Mouse (Mus musculus): ENCODE measurements around the gene Sh3kbp1. TPM values are rescaled to one million over a fixed set of nuclear protein-coding genes. Genes with fewer than 3 reads are reported as not detected.

The Sh3kbp1 gene
- polyA plus RNA-seq, 1 experiment from 2014 or later = 28.5 TPM

DNA sequence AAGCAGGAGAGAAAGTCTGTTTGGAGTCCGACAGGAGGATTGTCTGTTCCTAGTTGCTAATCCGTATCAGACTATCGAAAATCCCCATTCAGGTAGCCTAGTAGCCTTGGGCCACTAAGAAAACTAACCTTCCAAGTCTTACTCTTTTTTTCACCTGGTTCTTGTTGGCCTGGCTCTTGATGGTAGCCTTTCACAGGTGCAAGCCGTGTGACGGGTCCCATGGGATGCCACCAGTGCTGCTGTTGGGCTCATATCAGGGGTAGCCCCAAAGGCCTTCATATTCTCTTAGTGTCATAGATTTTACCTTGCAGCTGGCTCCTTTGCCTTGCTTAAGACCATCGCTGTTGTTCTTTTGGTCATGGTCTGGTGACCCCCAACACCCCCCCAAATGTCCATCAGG is 82.2 kb downstream of the Sh3kbp1 start:
- Histone ChIP-seq H3K4me3 (ENCODE audit: low read depth, low read length) (no peak overlapping the region), H3K9me3 (ENCODE audit: control insufficient read depth, low read length) (no peaks in the 10 kb centered on the region), H3K27me3 (ENCODE audit: control insufficient read depth, insufficient read depth, low read length) (peaks cover 3% of the 10 kb centered on the region), H3K36me3 (ENCODE audit: control insufficient read depth, insufficient read depth, low read length) (no peaks in the 10 kb centered on the region), H3K27ac (ENCODE audit: low read depth, low read length) (no peak overlapping the region), H3K4me2 (ENCODE audit: low read depth, low read length, severe bottlenecking) (no peak overlapping the region), H3K9ac (ENCODE audit: low read length) (no peak overlapping the region), H3K4me1 (replicated peaks; ENCODE audit: control insufficient read depth, insufficient read depth, low read length) (no peaks in the 10 kb centered on the region)
- ATAC-seq (replicated peaks; ENCODE audit: low FRiP score) = no peak
- DNase-seq (ENCODE audit: low spot score) = no peak
- 82% methylated on average over 6 of the region's 6 CpGs for WGBS

DNA sequence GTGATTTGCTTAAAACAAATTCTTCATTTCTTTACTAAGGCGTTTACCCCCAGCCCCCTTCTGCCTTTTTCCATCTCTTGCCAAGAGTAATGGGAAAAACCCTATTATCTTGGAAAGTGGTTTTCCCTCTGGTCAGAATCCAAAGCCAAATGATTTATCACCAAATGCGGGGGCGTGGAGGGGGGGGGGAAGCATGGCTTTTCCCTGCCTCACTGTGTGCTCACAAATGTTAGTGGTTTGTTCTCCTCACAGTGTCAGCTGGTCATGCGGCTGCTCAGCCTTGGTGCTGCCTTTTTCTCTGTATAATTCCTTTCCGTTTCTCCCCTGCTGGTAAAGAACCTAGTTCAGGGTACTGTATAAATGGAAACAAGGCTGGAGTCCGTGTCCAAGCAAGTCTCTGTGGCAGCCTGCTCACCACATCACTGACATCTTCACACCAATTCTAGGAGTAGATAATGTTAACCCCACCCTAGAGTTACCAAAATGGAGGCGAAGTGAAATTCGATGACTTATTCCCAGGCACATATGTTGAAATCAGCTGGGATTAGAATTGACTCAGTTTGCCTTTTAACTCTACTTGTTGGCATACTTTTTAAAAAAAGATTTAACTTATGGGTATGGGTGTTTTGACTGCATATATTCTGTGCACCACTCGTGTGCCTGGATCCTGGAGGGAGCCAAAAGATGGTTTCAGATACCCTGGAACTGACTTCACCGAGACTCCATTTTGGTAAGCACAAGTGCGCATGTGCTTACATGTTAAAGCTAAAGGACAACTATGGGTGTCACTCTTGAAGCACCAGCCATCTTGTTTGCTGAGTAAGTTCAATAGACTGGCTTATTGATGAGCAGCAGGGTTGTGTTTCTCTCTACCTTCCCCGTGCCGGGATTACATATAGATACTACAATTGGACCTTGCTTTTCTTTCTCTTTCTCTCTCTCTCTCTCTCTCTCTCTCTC is 84.3 kb downstream of the Sh3kbp1 start:
- H3K4me1 ChIP-seq (replicated peaks; ENCODE audit: control insufficient read depth, insufficient read depth, low read length) = no peaks in the 10 kb centered on the region

DNA sequence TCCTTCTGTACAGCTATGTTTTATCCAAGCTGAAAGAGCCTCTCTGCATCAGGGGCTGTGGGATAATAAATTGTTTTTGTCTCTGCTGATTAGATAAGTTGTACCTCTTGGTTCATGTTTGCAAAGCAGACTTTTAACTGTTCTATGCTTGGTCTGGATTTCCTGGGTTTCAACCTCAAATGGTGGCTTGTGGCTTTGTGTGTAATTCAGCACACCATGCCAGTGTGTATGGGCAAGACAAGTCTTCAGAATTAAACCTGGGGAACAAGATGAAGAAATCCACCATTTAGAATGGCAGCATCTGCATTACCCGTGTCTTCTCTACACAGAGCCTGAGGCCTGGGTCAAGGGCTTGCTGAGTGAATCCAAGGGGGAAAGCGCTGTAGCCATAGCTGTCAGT is 86.1 kb downstream of the Sh3kbp1 start:
- ATAC-seq (replicated peaks; ENCODE audit: low FRiP score) (no peak), DNase-seq (ENCODE audit: low spot score) (no peak)
- Histone ChIP-seq H3K9me3 (ENCODE audit: control insufficient read depth, low read length) (no peaks in the 10 kb centered on the region), H3K9ac (ENCODE audit: low read length) (no peak overlapping the region), H3K4me2 (ENCODE audit: low read depth, low read length, severe bottlenecking) (no peak overlapping the region), H3K36me3 (ENCODE audit: control insufficient read depth, insufficient read depth, low read length) (no peaks in the 10 kb centered on the region), H3K27ac (ENCODE audit: low read depth, low read length) (no peak overlapping the region), H3K4me3 (ENCODE audit: low read depth, low read length) (no peak overlapping the region), H3K27me3 (ENCODE audit: control insufficient read depth, insufficient read depth, low read length) (no peaks in the 10 kb centered on the region; the same call in none of the 2 replicates), H3K4me1 (replicated peaks; ENCODE audit: control insufficient read depth, insufficient read depth, low read length) (no peaks in the 10 kb centered on the region)
- 98% methylated on average over 2 of the region's 2 CpGs for WGBS

More for the DNA sequence above, 84.3 kb downstream of the Sh3kbp1 start:
- Histone ChIP-seq H3K4me3 (ENCODE audit: low read depth, low read length) (no peak overlapping the region), H3K27ac (ENCODE audit: low read depth, low read length) (no peak overlapping the region), H3K36me3 (ENCODE audit: control insufficient read depth, insufficient read depth, low read length) (no peaks in the 10 kb centered on the region), H3K9me3 (ENCODE audit: control insufficient read depth, low read length) (no peaks in the 10 kb centered on the region), H3K27me3 (ENCODE audit: control insufficient read depth, insufficient read depth, low read length) (no peaks in the 10 kb centered on the region; the same call in none of the 2 replicates), H3K9ac (ENCODE audit: low read length) (no peak overlapping the region), H3K4me2 (ENCODE audit: low read depth, low read length, severe bottlenecking) (no peak overlapping the region)
- DNase-seq (ENCODE audit: low spot score) = no peak
- 89% methylated on average over 13 of the region's 13 CpGs for WGBS
- no peak for ATAC-seq (replicated peaks; ENCODE audit: low FRiP score)

DNA sequence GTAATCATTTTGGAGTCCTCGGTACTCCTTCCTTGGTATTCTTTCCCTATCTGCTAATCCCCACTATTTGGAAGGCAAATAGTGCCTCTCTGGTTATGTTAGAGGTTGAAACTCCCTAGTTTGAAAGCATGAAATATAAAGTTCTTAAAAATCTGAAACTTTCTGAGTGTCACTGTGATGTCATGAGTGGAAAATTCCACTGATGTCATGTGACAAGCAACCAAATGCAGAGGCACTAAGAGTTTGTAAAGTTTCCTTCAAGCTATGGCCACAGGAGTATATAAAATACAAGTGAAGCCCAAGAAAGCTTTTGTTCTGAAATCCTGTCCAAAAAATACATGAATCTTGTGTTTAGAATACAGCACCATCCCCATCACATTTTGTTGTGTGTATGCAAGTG is 94.3 kb downstream of the Sh3kbp1 start:
- H3K27me3 ChIP-seq (ENCODE audit: control insufficient read depth, insufficient read depth, low read length) = peaks cover 7% of the 10 kb centered on the region
- WGBS = 83% methylated on average over 1 of the region's 1 CpGs
- ATAC-seq (replicated peaks; ENCODE audit: low FRiP score) = no peak

DNA sequence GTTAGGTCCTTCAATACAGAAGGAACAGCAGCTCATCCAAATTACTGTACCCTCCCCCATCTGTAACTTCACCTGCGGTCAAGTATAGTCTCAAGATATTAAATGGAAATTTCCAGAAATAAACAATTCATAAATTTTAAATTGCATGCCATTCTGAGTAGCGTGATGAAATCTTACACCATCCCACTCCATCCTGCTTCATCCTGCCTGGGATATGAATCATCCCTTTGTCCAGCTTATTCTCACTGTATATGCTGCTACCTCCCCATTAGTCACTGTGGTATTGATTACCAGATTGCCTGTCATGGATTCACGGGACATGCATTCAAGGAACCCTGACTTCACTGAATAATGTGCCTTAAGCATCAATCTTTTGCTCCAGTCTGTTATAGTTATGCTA is 104.3 kb downstream of the Sh3kbp1 start:
- 86% methylated on average over 3 of the region's 3 CpGs for WGBS
- Histone ChIP-seq H3K9me3 (ENCODE audit: control insufficient read depth, low read length) (no peaks in the 10 kb centered on the region), H3K9ac (ENCODE audit: low read length) (no peak overlapping the region), H3K27ac (ENCODE audit: low read depth, low read length) (no peak overlapping the region), H3K27me3 (ENCODE audit: control insufficient read depth, insufficient read depth, low read length) (no peaks in the 10 kb centered on the region), H3K36me3 (ENCODE audit: control insufficient read depth, insufficient read depth, low read length) (no peaks in the 10 kb centered on the region), H3K4me3 (ENCODE audit: low read depth, low read length) (no peak overlapping the region), H3K4me1 (replicated peaks; ENCODE audit: control insufficient read depth, insufficient read depth, low read length) (no peaks in the 10 kb centered on the region), H3K4me2 (ENCODE audit: low read depth, low read length, severe bottlenecking) (no peak overlapping the region)
- ATAC-seq (replicated peaks; ENCODE audit: low FRiP score) (no peak), DNase-seq (ENCODE audit: low spot score) (no peak)

More for the DNA sequence above, 94.3 kb downstream of the Sh3kbp1 start:
- DNase-seq (ENCODE audit: low spot score) = no peak
- H3K9ac ChIP-seq (ENCODE audit: low read length) = no peak overlapping the region
- no peaks in the 10 kb centered on the region for H3K36me3 ChIP-seq (ENCODE audit: control insufficient read depth, insufficient read depth, low read length)
- no peaks in the 10 kb centered on the region for H3K9me3 ChIP-seq (ENCODE audit: control insufficient read depth, low read length)
- no peak overlapping the region for H3K4me3 ChIP-seq (ENCODE audit: low read depth, low read length)
- H3K4me1 ChIP-seq (replicated peaks; ENCODE audit: control insufficient read depth, insufficient read depth, low read length) = no peaks in the 10 kb centered on the region
- H3K4me2 ChIP-seq (ENCODE audit: low read depth, low read length, severe bottlenecking) = no peak overlapping the region
- H3K27ac ChIP-seq (ENCODE audit: low read depth, low read length) = no peak overlapping the region

DNA sequence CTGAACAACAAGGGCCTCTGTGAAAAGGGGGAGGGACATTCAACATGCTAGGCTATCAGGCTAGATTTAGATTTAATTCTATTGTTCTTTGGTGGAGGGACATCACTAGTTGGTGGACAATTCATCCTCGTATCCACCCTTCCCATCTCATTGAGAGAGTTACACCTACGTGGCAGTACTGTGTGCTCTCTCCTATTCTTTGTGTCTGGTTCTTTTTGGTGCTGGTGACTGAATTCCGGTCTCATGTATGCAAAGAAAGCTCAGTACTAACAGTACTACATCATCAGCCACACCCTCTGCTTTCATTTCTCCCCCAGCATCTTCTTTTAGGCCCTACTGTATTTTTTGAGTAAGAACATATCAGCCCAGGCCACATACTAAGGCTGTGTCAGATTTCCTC is 105.8 kb downstream of the Sh3kbp1 start:
- no peak overlapping the region for H3K27ac ChIP-seq (ENCODE audit: low read depth, low read length)
- no peak overlapping the region for H3K4me3 ChIP-seq (ENCODE audit: low read depth, low read length)
- no peaks in the 10 kb centered on the region for H3K27me3 ChIP-seq (ENCODE audit: control insufficient read depth, insufficient read depth, low read length)
- DNase-seq (ENCODE audit: low spot score) (no peak), ATAC-seq (replicated peaks; ENCODE audit: low FRiP score) (no peak)
- no peaks in the 10 kb centered on the region for H3K4me1 ChIP-seq (replicated peaks; ENCODE audit: control insufficient read depth, insufficient read depth, low read length)
- H3K9ac ChIP-seq (ENCODE audit: low read length) = no peak overlapping the region
- WGBS = 81% methylated on average over 3 of the region's 3 CpGs
- no peaks in the 10 kb centered on the region for H3K9me3 ChIP-seq (ENCODE audit: control insufficient read depth, low read length)
- H3K36me3 ChIP-seq (ENCODE audit: control insufficient read depth, insufficient read depth, low read length) = no peaks in the 10 kb centered on the region
- no peak overlapping the region for H3K4me2 ChIP-seq (ENCODE audit: low read depth, low read length, severe bottlenecking)

DNA sequence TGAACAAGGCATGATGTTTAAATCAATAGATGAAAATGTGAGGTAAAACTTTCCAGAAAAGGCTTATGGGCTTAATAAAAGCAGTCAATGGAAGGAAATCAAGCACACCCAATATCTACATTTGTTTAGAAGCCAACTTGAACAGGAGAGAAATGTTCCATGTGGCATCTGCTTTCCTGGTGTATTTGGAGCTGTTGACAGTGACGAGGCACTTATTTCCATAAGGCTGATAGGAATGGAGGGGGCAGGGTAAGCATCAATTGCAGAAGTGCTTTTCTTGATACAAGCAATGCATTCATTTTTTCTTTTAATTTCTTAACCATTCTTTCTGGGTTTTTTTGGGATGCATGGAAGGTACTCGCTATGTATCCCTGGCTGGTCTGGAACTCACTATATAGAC is 106.9 kb downstream of the Sh3kbp1 start:
- Histone ChIP-seq H3K27me3 (ENCODE audit: control insufficient read depth, insufficient read depth, low read length) (no peaks in the 10 kb centered on the region), H3K4me3 (ENCODE audit: low read depth, low read length) (no peak overlapping the region), H3K9ac (ENCODE audit: low read length) (no peak overlapping the region), H3K4me1 (replicated peaks; ENCODE audit: control insufficient read depth, insufficient read depth, low read length) (no peaks in the 10 kb centered on the region), H3K4me2 (ENCODE audit: low read depth, low read length, severe bottlenecking) (no peak overlapping the region), H3K9me3 (ENCODE audit: control insufficient read depth, low read length) (no peaks in the 10 kb centered on the region), H3K27ac (ENCODE audit: low read depth, low read length) (no peak overlapping the region), H3K36me3 (ENCODE audit: control insufficient read depth, insufficient read depth, low read length) (no peaks in the 10 kb centered on the region)
- 88% methylated on average over 2 of the region's 2 CpGs for WGBS
- ATAC-seq (replicated peaks; ENCODE audit: low FRiP score) = no peak
- no peak for DNase-seq (ENCODE audit: low spot score)

DNA sequence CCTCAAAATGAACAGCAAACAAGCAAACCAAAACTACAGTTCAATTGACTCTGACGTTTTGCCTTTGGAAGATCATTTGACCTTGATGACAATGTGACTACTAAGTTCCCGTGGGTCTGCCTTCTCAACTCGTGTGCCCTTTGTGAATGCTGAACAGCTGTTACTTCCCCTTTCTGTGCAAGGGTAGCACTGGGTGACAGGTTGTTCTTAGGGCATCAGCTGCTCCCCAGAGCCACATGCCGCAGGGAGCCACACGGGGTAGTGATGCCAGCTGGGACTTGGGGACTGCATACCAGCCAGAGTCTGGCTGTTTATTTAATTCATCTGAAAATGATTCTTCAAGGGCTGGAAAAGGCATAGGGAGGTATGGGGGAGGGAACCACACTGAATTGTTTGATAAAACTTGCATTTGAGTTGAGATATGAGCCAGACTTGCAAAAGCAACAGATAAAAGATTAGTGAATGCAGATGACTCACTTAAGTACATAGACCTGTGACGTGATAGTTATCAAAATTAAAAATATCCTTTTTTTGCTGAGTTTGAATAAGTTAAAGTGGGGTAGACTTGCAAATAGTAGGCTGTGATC is 108.5 kb downstream of the Sh3kbp1 start:
- DNase-seq (ENCODE audit: low spot score) (no peak), ATAC-seq (replicated peaks; ENCODE audit: low FRiP score) (no peak)
- no peak overlapping the region for H3K4me2 ChIP-seq (ENCODE audit: low read depth, low read length, severe bottlenecking)
- H3K27me3 ChIP-seq (ENCODE audit: control insufficient read depth, insufficient read depth, low read length) = no peaks in the 10 kb centered on the region; the same call in 1 of the 2 replicates
- H3K9ac ChIP-seq (ENCODE audit: low read length) = no peak overlapping the region
- 66% methylated on average over 6 of the region's 6 CpGs for WGBS
- H3K4me3 ChIP-seq (ENCODE audit: low read depth, low read length) = no peak overlapping the region
- no peaks in the 10 kb centered on the region for H3K9me3 ChIP-seq (ENCODE audit: control insufficient read depth, low read length)
- H3K27ac ChIP-seq (ENCODE audit: low read depth, low read length) = no peak overlapping the region
- no peaks in the 10 kb centered on the region for H3K4me1 ChIP-seq (replicated peaks; ENCODE audit: control insufficient read depth, insufficient read depth, low read length)
- no peaks in the 10 kb centered on the region for H3K36me3 ChIP-seq (ENCODE audit: control insufficient read depth, insufficient read depth, low read length)

Data from forebrain, embryonic 11.5 days (tissue).